Comparison of ENCODE assay signal across 10 mouse cellular contexts in genomic region chr11:4865645-4866251, GRCm38 (mm10). TPM values are rescaled to one million over a fixed set of nuclear protein-coding genes. Genes with fewer than 3 reads are reported as not detected.
DNase-seq lines count a peak whose midpoint lies in the region.
"Had no signal": no experiment of that assay in that cellular context is flagged by ENCODE, and none has a peak within 500 bp of the region (broad histone marks: within the 10 kb centered on the region; RNA-seq: fewer than 3 reads in every experiment).

No protein-coding gene starts in this region.

- peak; percentile 53 to 74 for DNase-seq in heart, adult 18-20 months
- DNase-seq in heart, postnatal 25 days (ENCODE audit: low spot score) = no peak
- peak; percentile 76 for DNase-seq in A20 (ENCODE audit: low read depth, low spot score)
- DNase-seq in adrenal gland, adult 18-20 months (ENCODE audit: low spot score in 2 of 2) = peak; percentile 58 to 59
- DNase-seq in embryo, embryonic 10.5 days (ENCODE audit: low spot score) = peak; percentile 88
- DNase-seq in kidney, postnatal 25 days = peak; percentile 71 to 83
- peak; percentile 53 for DNase-seq in lung, postnatal 25 days (ENCODE audit: low spot score)
- DNase-seq in splenic B cell, adult 2 months (ENCODE audit: low read depth, low spot score) = peak; percentile 86

- no peaks in the 10 kb centered on the region for H3K27me3 ChIP-seq in splenic B cell, adult 2 months (ENCODE audit: control insufficient read depth, insufficient read depth, low read length, poor library complexity, severe bottlenecking)
- H3K27me3 ChIP-seq: embryonic facial prominence, embryonic 13.5 days; lung, embryonic 15.5 days had no signal

- no peaks in the 10 kb centered on the region; the same call in 1 of the 2 replicates for H3K36me3 ChIP-seq in splenic B cell, adult 2 months (ENCODE audit: control insufficient read depth, insufficient read depth, low read length, poor library complexity, severe bottlenecking)
- H3K36me3 ChIP-seq: embryonic facial prominence, embryonic 13.5 days; lung, embryonic 15.5 days had no signal

- intact Hi-C loops in heart, postnatal 25 days (cut with DNase I) = loop anchor here (2.0 kb wide), 2 partner anchors 23 to 429 kb away; no protein-coding TSS in a partner anchor

RNA-seq across cellular contexts. Expression of gene Nipsnap1, which starts 8.0 kb away (rescaled TPM):
- total RNA-seq in heart, adult 18-20 months (2021) = 1 to 10 TPM in 1 of 2 experiments, under 1 TPM in 1; 0.55 to 2.1 TPM
- total RNA-seq in heart, postnatal 25 days (2021) = under 1 TPM; 0.70 to 0.86 TPM
- total RNA-seq in adrenal gland, adult 18-20 months (2021) = 10 to 100 TPM; 33.3 to 37.6 TPM

RNA-seq across cellular contexts. Expression of gene Nf2, which starts 16.4 kb away (rescaled TPM):
- 10 to 100 TPM; 70.8 to 76.9 TPM for total RNA-seq in heart, adult 18-20 months (2021)
- 10 to 100 TPM; 81.5 to 83.6 TPM for total RNA-seq in heart, postnatal 25 days (2021)
- total RNA-seq in adrenal gland, adult 18-20 months (2021) = 100 to 1,000 TPM in 1 of 2 experiments, 10 to 100 TPM in 1; 63.4 to 136 TPM

RNA-seq across cellular contexts. Expression of gene Thoc5, which starts 29.4 kb away (rescaled TPM):
- total RNA-seq in heart, adult 18-20 months (2021) = 10 to 100 TPM; 17.1 to 17.3 TPM
- total RNA-seq in heart, postnatal 25 days (2021) = 10 to 100 TPM; 16.3 to 16.9 TPM
- total RNA-seq in adrenal gland, adult 18-20 months (2021) = 10 to 100 TPM; 27.9 to 28.0 TPM

Comparison
In these comparisons a context has a peak if more than half of its experiments do, and no peak if none do; other contexts are left out.
1. RNA of gene Nipsnap1, which starts 8.0 kb away (total RNA-seq): 33.3 to 37.6 TPM in adrenal gland, adult 18-20 months; 0.55 to 2.1 TPM in heart, adult 18-20 months and 0.70 to 0.86 TPM in heart, postnatal 25 days; every median in the first group is over 10 times any median in the second.